Mouse (Mus musculus): ENCODE data around the gene Uvrag.

The Uvrag gene

DNA sequence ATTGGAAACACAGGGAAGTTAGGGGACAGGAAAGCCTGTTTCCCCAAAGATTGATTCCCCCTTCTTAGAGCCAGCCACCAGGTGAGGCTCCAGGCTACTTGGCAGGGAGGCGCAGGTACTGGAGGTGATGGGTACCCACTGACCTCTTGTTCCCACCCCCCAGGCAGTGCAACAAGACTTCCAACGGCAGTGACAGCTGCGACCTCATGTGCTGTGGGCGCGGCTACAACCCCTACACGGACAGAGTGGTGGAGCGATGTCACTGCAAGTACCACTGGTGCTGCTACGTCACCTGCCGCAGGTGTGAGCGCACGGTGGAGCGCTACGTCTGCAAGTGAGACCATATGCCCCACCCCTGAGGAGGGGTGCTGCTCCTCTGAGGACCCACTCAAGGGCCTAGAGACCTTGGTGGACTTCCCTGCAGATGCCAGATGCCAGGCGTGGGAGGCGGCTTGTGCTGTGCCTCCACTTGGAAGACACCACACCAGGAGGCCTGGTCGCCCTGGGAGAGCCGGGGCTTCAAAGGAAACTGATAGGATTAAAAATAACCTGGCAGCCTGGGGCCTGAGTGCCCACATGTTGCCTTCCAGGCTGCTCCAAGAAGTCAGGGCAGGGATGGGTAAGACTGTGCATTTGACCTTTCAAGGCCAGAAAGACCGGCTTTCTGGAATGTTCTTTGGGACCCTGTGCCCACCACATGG, 287.8 kb downstream of the Uvrag start:
- no peak for DNase-seq (ENCODE audit: extremely low spot score)

DNA sequence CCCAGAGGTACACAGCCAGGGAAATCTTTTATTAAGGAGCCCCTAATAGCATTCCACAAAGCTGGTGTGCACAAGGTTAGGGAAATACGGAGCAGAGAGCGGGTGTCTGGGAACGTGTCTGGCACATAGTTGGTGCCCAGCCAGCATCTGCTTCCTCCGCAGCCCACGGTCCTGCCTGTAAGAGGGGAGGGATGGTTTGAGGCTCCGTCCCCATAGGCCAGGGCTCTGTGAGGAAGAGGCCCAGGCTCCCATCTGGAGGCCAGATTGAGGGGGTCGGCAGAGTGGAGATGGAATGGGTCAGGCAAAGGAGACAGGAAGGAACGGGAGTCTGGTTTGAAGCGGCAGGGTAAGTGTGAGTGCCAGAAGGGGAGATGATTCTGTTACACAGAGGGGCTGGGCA, 289.7 kb downstream of the Uvrag start:
- no peak for DNase-seq (ENCODE audit: extremely low spot score)

DNA sequence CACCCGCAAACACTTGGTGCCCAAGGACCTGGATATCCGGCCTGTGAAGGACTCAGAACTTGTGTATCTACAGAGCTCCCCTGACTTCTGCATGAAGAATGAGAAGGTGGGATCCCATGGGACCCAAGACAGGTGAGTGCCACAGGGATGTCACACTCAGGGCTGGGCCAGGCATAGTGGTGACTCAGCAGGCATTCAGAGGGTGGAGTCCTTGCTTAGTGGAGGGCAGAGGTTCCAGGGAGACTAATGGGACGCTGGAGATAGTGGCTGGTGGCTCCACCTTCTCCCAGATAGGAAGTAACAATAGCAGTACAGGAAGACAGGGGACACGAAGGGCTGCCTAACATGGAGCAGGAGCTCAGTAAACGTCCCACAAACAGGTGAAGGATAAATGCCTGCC, 290.6 kb downstream of the Uvrag start:
- no peak for DNase-seq (ENCODE audit: extremely low spot score)

DNA sequence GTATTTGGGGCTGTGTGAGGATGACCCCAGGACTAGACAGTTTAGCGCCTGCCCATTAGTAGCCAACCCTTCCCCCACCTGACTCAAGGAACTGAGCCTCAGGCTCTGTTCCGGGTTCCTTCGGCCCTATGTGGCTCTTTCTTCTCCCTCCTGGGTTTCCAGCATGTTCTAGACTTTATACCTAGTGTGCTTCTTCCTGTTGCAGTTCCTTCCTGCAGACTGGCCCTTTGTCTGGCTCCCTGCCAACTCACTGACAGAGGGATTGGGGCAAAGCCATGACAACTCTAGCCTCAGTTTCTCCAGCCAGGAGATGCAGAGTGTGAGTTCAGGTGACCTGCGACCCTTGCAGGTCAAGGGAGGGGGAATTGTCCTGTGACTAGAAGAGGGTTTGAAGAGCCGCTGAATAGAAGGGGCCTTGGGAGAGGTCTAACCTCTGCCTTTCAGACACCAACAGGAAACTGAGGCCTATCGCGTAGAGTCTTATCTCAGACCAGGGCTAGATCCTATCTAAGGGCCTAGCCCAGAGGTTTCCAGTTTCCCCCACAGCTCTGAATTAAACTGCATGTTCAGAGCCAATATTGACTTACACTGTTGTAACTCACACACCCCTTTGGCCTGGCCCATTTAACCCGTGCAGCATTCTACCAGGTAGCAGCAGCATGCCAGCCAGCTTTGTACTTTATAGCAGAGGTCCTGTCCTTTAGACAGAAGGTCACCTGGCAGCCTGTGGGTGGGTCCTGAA, 291.9 kb downstream of the Uvrag start:
- no peak for DNase-seq (ENCODE audit: extremely low spot score)

DNA sequence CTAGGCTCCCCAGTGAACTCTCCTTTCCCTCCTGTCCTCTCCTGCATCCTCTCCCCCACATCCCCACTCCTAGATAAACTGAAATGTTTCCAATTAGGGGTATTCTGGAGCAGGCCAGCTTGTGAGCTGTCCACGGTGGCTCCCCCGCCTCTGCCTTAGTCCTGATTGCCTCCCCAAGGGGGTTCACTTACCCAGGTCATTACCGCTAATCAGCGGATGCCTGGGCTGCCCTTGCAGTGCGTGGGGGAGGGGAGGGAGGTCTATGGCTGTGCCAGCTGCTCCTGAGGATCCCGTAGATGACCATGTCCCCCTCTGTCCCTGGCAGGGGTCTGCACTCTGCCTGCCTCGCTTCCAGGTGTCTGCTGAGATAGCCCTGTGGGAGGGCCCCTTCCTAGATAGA, 297.3 kb downstream of the Uvrag start:
- DNase-seq (ENCODE audit: extremely low spot score), result no peak

DNA sequence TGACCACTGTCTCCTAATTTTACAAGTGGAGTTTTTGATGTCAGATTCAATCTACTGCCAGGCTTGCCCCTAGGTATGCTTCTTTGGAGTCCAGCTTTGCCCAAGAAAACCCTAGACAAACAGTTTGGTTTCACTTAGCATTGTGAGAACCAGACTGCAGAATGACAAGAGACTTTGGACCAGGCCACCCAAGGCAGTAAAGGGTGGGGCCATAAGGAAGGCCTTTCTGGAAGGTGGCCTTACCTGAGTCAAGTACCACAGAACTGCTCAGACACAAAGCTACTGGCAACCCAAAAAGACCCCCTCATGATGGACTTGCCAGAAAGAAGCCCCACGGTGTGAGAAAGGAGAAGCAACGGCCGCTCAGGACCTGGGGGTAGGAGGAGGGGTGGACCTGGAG, 297.9 kb downstream of the Uvrag start:
- no peak for DNase-seq (ENCODE audit: extremely low spot score)

DNA sequence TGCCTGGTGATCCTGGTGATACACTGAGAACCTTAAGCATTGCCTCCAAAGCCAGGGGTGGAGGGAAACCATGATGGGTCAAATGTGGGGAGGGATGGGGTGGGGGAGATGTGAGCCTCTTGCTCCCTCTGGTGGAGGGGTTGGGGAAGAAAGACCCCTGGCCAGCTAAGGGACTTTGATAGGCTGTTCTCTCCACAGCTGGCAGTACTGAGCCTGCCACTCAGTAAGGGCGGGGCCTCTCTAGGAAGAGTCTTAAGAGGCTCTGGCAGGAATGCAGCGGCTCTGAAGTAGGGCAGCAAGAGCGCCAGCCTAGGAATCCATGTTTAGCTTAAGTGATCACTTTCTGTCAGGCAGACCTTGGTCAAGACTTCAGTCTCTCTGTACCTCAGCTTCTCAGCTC, 299.1 kb downstream of the Uvrag start:
- DNase-seq (ENCODE audit: extremely low spot score), result peak; percentile 39

DNA sequence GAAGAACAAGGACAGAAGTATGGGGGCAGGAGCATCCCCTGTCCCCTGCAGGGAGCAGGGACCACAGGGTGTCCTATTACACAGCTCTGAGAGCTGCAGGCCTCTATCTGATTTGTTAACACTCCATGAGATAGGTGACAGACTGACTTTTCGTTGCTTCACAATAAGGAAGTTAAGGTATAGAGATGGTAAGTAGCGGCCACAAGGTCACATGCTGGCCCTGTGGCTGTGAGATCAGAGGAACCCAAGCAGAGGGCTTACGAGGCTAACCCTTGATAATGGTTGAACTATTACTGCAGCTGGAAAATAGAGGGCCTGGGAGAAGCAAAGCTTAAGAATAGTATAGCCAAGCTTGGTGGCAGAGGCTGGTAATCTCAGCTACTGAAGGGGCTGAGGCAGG, 300.2 kb downstream of the Uvrag start:
- no peak for DNase-seq (ENCODE audit: extremely low spot score)

DNA sequence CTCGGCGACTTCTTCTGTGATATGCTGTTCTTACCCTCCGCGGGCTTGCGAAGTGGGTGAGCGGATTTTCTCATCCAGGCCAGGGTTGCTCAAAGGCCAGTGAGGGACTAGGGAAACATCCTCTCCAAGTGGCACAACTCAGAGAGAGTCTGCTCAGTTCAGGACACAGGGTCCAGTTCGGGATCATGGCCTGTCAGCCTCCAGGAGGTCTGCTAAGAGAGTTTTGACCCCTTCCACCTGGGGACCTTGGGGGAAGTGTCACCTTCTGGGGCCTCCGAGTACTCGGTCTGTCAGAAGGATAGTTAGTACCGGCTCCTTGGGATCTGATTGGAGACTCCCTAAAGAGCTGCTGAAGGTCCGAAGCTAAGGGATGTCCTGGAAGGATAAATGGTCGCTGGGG, 301.6 kb downstream of the Uvrag start:
- no peak for DNase-seq (ENCODE audit: extremely low spot score)

DNA sequence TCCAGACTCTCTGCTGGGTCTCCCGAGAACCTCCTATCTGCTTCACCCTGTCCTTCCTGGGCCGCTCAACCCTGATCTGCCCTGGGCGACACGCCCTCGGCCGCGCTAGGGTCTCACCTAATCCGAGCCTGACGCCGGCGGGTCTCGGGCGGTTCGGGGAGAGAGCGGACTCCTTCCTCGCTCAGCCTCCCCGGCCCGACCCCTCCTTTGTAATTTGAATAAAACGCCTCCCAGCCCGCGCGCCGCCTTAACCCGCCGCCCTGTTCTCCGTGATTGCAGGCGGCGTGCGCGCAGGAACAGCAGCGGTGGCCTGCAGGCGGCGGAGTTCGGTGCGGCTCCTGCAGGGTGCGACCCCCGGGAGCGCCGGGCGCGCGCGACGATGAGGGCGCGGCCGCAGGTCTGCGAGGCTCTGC, 302.2 kb downstream of the Uvrag start:
- peak; percentile 77 for DNase-seq (ENCODE audit: extremely low spot score)

DNA sequence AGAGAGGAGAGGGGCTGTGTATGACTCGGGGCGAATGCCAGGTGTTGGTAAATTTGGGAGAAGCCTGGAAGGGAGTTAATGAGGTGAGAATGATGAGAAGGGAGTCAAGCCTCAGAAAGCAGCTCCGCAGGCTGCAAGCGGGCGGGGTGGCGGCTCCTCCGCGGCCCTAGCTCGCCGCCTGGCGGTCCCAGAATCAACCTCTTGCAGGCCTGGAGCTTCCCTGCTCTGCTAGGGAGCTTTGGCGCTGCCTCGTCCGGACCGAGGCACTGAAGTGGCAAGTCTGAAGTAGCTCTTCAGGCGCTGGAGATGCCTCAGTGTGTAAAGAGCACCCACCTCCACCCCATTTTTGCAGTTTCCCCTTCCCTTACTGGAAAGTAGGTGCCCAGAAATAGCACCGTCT, 303.0 kb downstream of the Uvrag start:
- DNase-seq (ENCODE audit: extremely low spot score), result peak; percentile 85

DNA sequence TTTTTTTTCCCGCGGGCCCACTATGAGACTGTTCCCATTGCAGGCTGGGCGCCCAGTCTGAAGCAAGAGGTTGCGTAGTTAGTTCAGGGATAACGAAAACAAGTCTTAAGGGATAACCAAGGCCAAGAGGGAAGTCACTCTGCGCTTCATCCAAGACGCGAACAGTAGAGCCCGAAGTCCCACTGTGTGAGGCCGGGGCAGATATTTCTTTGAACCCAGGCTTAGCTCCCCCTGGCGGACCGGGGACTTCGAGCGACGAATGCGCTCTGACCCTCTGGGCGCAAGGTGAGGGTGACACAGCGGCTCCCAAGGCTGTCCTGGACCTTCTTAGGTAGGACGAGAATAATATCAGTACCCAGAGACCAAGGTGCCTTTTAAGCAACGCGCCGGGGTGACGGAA, 304.3 kb downstream of the Uvrag start:
- peak; percentile 63 for DNase-seq (ENCODE audit: extremely low spot score)

DNA sequence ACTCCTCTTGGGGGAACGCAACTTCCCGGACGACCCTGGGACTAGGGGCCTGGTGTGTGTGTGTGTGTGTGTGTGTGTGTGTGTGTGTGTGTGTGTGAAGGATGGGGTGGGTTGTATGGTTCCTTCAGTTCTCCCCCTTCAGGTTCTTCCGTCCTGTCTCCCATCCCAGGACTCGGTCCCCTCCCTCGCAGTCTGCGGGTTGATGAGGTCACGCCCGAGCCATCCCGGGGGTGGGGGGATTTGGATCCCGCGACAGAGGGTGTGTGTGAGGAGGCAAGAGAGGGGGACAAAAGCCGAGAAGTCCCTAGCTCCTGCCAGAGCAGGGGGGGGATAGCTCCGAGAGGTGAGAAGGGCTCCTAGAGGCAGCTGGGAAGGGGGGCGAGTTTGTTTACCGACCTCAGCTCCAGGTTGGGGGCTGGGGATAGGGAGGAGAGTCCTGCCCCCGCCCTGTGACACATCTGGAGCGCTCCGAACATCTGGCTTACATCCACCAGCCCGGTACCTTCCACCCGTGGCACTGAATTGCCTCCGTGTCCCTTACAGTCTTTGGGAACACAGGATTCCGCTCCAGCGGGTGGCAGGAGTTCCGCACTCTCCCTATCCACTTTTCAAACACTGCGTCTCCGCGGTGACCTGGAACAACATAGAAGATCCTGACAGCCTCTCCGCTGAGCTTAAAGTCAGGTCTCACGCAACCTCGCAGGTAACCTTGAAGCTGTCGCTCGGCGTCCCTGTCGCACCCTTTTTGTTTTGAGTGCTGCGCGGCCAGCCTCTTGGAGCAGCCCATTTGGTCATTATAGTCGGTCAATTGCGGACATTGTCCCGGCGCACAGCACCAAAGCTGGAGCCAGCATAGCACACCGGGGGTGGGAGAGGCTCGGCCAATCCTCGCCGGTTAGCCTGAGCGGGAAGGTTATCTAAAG, 305.2 kb downstream of the Uvrag start:
- DNase-seq (ENCODE audit: extremely low spot score), result peak; percentile 54

All from embryo, embryonic 9.5 days (tissue).